Mouse (Mus musculus): ENCODE measurements at regions not wholly inside any gene's neighbourhood (a gene's known extent, or its start where the extent isn't known, plus 50 kb on each side); places are given as distances from the start of the nearest gene placed in this dataset.

DNA sequence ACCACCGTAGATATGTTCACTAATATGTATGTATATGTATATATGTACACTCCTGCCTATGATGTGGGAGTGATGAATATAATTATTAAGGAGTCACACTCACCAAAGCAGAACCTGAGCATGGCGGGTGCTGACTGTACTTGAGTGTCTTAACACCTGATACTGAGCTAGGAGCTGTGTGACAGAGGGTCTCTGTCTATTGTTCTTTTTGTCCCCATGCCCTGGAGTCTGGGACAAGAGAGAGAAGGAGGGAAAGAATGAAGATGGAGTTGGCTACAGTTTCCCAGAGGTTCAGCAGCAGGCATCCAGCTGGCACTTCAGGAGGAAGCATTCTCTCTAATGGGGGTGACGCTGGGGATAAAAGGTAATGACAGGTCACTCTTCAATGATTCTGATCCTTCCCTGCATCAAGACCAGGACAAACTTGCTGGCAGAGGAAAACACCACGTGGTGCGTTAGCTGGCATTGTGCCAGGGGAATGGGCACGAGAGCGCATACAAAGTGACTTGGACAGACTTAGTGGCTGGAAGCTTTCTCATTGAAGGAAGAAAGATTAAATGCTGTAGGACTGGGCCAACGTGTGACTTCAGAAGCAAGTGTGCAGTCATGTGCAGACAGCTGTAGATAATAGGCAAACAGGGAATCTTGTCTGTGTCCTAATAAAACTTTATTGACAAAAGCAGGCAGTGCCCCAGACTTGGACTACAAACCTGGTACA is 141.8 kb upstream of the Mycn start:
- Histone ChIP-seq H3K4me2 (ENCODE audit: low read length) (no peak overlapping the region), H3K27ac (ENCODE audit: low read depth, low read length) (no peak overlapping the region), H3K36me3 (ENCODE audit: control insufficient read depth, insufficient read depth, low read length) (no peaks in the 10 kb centered on the region), H3K9me3 (replicated peaks; ENCODE audit: control insufficient read depth, low read length) (no peaks in the 10 kb centered on the region), H3K9ac (ENCODE audit: low read length) (no peak overlapping the region), H3K4me1 (ENCODE audit: control insufficient read depth, insufficient read depth, low read length) (peaks cover 5% of the 10 kb centered on the region), H3K4me3 (ENCODE audit: low read depth, low read length) (no peak overlapping the region), H3K27me3 (replicated peaks; ENCODE audit: control insufficient read depth, insufficient read depth, low read length) (no peaks in the 10 kb centered on the region)
- DNase-seq (ENCODE audit: low spot score) (peak; percentile 81), ATAC-seq (peak; percentile 85)
- 24% methylated on average over 8 of the region's 8 CpGs for WGBS

- Histone ChIP-seq H3K36me3 (ENCODE audit: control insufficient read depth, insufficient read depth, low read length) (no peaks in the 10 kb centered on the region), H3K27me3 (replicated peaks; ENCODE audit: control insufficient read depth, insufficient read depth, low read length) (no peaks in the 10 kb centered on the region), H3K27ac (ENCODE audit: low read depth, low read length) (no peak overlapping the region), H3K4me2 (ENCODE audit: low read length) (no peak overlapping the region), H3K4me1 (ENCODE audit: control insufficient read depth, insufficient read depth, low read length) (peaks cover 5% of the 10 kb centered on the region), H3K9ac (ENCODE audit: low read length) (no peak overlapping the region), H3K9me3 (replicated peaks; ENCODE audit: control insufficient read depth, low read length) (no peaks in the 10 kb centered on the region), H3K4me3 (ENCODE audit: low read depth, low read length) (no peak overlapping the region)
- WGBS: 77% methylated on average over 5 of the region's 5 CpGs
- ATAC-seq (no peak), DNase-seq (ENCODE audit: low spot score) (no peak)
These were observed 139.1 kb upstream of the Mycn start for GRCm38 (mm10) chr12:13080791-13081190.

GRCm38 (mm10) chr12:13079832-13080231 is 138.1 kb upstream of the Mycn start:
- H3K4me1 ChIP-seq (ENCODE audit: control insufficient read depth, insufficient read depth, low read length): peaks cover 5% of the 10 kb centered on the region
- ATAC-seq: no peak
- WGBS: 93% methylated on average over 3 of the region's 3 CpGs
- no peak overlapping the region for H3K9ac ChIP-seq (ENCODE audit: low read length)
- H3K9me3 ChIP-seq (replicated peaks; ENCODE audit: control insufficient read depth, low read length): no peaks in the 10 kb centered on the region
- no peaks in the 10 kb centered on the region for H3K27me3 ChIP-seq (replicated peaks; ENCODE audit: control insufficient read depth, insufficient read depth, low read length)
- H3K27ac ChIP-seq (ENCODE audit: low read depth, low read length): no peak overlapping the region
- no peak overlapping the region for H3K4me3 ChIP-seq (ENCODE audit: low read depth, low read length)
- no peak for DNase-seq (ENCODE audit: low spot score)
- no peak overlapping the region for H3K4me2 ChIP-seq (ENCODE audit: low read length)
- H3K36me3 ChIP-seq (ENCODE audit: control insufficient read depth, insufficient read depth, low read length): no peaks in the 10 kb centered on the region

DNA sequence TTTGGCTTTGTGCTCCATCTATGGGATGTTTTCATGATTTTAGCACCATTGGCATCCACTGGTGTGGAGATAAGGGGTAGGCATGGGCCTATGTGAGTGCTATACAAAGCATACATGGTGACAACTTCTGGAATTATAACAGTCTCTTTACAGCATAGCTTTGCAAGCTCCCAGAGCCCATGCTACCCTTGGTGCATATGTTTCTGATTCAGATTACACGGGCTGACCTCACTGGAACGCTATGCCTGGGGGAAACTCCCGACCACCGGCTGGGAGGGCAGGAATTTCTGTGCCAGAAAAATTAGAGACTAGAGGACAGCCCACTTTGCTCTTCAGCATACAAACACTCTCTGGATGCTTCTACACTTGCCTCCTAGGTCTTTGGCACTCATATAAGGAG is 136.0 kb upstream of the Mycn start:
- no peak overlapping the region for H3K4me2 ChIP-seq (ENCODE audit: low read length)
- H3K4me1 ChIP-seq (ENCODE audit: control insufficient read depth, insufficient read depth, low read length): no peaks in the 10 kb centered on the region
- 75% methylated on average over 4 of the region's 4 CpGs for WGBS
- H3K36me3 ChIP-seq (ENCODE audit: control insufficient read depth, insufficient read depth, low read length): no peaks in the 10 kb centered on the region
- H3K4me3 ChIP-seq (ENCODE audit: low read depth, low read length): no peak overlapping the region
- DNase-seq (ENCODE audit: low spot score) (no peak), ATAC-seq (no peak)
- H3K9ac ChIP-seq (ENCODE audit: low read length): no peak overlapping the region
- no peaks in the 10 kb centered on the region for H3K9me3 ChIP-seq (replicated peaks; ENCODE audit: control insufficient read depth, low read length)
- H3K27ac ChIP-seq (ENCODE audit: low read depth, low read length): no peak overlapping the region
- H3K27me3 ChIP-seq (replicated peaks; ENCODE audit: control insufficient read depth, insufficient read depth, low read length): no peaks in the 10 kb centered on the region

GRCm38 (mm10) chr12:13076699-13077287 is 135.1 kb upstream of the Mycn start:
- H3K4me2 ChIP-seq (ENCODE audit: low read length): no peak overlapping the region
- 71% methylated on average over 3 of the region's 3 CpGs for WGBS
- no peaks in the 10 kb centered on the region for H3K27me3 ChIP-seq (replicated peaks; ENCODE audit: control insufficient read depth, insufficient read depth, low read length)
- no peak overlapping the region for H3K4me3 ChIP-seq (ENCODE audit: low read depth, low read length)
- H3K9ac ChIP-seq (ENCODE audit: low read length): no peak overlapping the region
- no peaks in the 10 kb centered on the region for H3K4me1 ChIP-seq (ENCODE audit: control insufficient read depth, insufficient read depth, low read length)
- H3K9me3 ChIP-seq (replicated peaks; ENCODE audit: control insufficient read depth, low read length): no peaks in the 10 kb centered on the region
- H3K27ac ChIP-seq (ENCODE audit: low read depth, low read length): no peak overlapping the region
- no peak for DNase-seq (ENCODE audit: low spot score)
- no peaks in the 10 kb centered on the region for H3K36me3 ChIP-seq (ENCODE audit: control insufficient read depth, insufficient read depth, low read length)
- ATAC-seq: no peak

GRCm38 (mm10) chr12:13073126-13073886 is 131.6 kb upstream of the Mycn start:
- H3K27ac ChIP-seq (ENCODE audit: low read depth, low read length): no peak overlapping the region
- H3K9me3 ChIP-seq (replicated peaks; ENCODE audit: control insufficient read depth, low read length): no peaks in the 10 kb centered on the region
- no peak overlapping the region for H3K4me2 ChIP-seq (ENCODE audit: low read length)
- no peak overlapping the region for H3K4me3 ChIP-seq (ENCODE audit: low read depth, low read length)
- H3K27me3 ChIP-seq (replicated peaks; ENCODE audit: control insufficient read depth, insufficient read depth, low read length): no peaks in the 10 kb centered on the region
- DNase-seq (ENCODE audit: low spot score) (no peak), ATAC-seq (no peak)
- WGBS: 83% methylated on average over 4 of the region's 4 CpGs
- H3K36me3 ChIP-seq (ENCODE audit: control insufficient read depth, insufficient read depth, low read length): no peaks in the 10 kb centered on the region
- H3K9ac ChIP-seq (ENCODE audit: low read length): no peak overlapping the region
- no peaks in the 10 kb centered on the region for H3K4me1 ChIP-seq (ENCODE audit: control insufficient read depth, insufficient read depth, low read length)

GRCm38 (mm10) chr12:13067295-13067694 is 125.6 kb upstream of the Mycn start:
- no peaks in the 10 kb centered on the region for H3K36me3 ChIP-seq (ENCODE audit: control insufficient read depth, insufficient read depth, low read length)
- no peak overlapping the region for H3K4me3 ChIP-seq (ENCODE audit: low read depth, low read length)
- WGBS: 52% methylated on average over 5 of the region's 5 CpGs
- no peak for DNase-seq (ENCODE audit: low spot score)
- peaks cover 9% of the 10 kb centered on the region; the same call in 1 of the 2 replicates for H3K4me1 ChIP-seq (ENCODE audit: control insufficient read depth, insufficient read depth, low read length)
- H3K9me3 ChIP-seq (replicated peaks; ENCODE audit: control insufficient read depth, low read length): no peaks in the 10 kb centered on the region
- no peak overlapping the region for H3K9ac ChIP-seq (ENCODE audit: low read length)
- H3K27ac ChIP-seq (ENCODE audit: low read depth, low read length): no peak overlapping the region
- ATAC-seq: 0 out of 2 replicates have a peak, but pooled peaks have one; percentile 23
- H3K27me3 ChIP-seq (replicated peaks; ENCODE audit: control insufficient read depth, insufficient read depth, low read length): no peaks in the 10 kb centered on the region
- no peak overlapping the region for H3K4me2 ChIP-seq (ENCODE audit: low read length)

DNA sequence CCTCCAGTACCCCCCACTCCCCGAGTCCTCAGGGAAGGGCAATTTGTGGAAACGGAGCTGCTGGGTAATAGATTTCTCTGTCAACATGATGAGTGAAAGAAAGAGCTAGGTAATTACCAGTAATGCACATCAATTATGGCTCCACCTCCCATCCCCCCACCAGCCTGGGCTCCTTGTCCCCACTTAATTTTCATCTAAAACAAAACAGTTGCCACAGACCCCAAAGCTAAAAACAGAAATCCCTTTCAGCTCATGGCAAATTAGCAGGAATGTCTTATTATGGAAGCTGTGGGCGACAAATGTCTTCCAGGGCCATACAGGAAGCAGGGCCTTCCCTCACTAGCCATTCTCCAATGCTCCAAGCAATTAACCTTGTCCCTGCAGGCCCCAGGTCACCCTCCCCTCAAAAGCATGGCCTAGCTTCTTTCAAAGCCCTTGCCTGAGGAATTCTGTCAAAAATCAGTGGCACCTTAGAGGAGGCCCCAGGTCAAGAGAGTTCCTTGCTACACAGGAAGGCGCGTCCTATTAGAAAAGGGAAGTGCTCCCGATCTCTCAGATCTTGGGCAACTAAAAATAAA is 125.0 kb upstream of the Mycn start:
- 0 out of 2 replicates have a peak overlapping the region, but pooled peaks have one; percentile 6 for H3K27ac ChIP-seq (ENCODE audit: low read depth, low read length)
- ATAC-seq (peak; percentile 77), DNase-seq (ENCODE audit: low spot score) (peak; percentile 66)
- no peaks in the 10 kb centered on the region for H3K36me3 ChIP-seq (ENCODE audit: control insufficient read depth, insufficient read depth, low read length)
- WGBS: 32% methylated on average over 6 of the region's 6 CpGs
- H3K4me1 ChIP-seq (ENCODE audit: control insufficient read depth, insufficient read depth, low read length): peaks cover 9% of the 10 kb centered on the region; the same call in 1 of the 2 replicates
- H3K9me3 ChIP-seq (replicated peaks; ENCODE audit: control insufficient read depth, low read length): no peaks in the 10 kb centered on the region
- H3K4me2 ChIP-seq (ENCODE audit: low read length): no peak overlapping the region
- H3K9ac ChIP-seq (ENCODE audit: low read length): no peak overlapping the region
- H3K4me3 ChIP-seq (ENCODE audit: low read depth, low read length): no peak overlapping the region
- no peaks in the 10 kb centered on the region for H3K27me3 ChIP-seq (replicated peaks; ENCODE audit: control insufficient read depth, insufficient read depth, low read length)

All from forebrain, embryonic 14.5 days (tissue).